Mouse (Mus musculus) hematopoietic multipotent progenitor cell, adult 10-12 weeks (in vitro differentiated cells): ENCODE measurements around the gene Pabpc1l. TPM values are rescaled to one million over a fixed set of nuclear protein-coding genes. Genes with fewer than 3 reads are reported as not detected.

ENCODE experiments used
- polyA plus RNA-seq: library from polyadenylated mRNA; stranded (reverse); fragments of >175 nt; gene quantifications from 2 replicates; pipeline ENCODE4 v1.2.3, GENCODE M21; 2012; ENCODE audit warnings: low replicate concordance

The Pabpc1l gene
- 0.17 and 0.45 TPM in 2 replicates for polyA plus RNA-seq

GRCm38 (mm10) chr2:164025150-164025549, at the start of gene Pabpc1l:
Gene Pabpc1l (plus strand): TSS chr2:164025450.

DNA sequence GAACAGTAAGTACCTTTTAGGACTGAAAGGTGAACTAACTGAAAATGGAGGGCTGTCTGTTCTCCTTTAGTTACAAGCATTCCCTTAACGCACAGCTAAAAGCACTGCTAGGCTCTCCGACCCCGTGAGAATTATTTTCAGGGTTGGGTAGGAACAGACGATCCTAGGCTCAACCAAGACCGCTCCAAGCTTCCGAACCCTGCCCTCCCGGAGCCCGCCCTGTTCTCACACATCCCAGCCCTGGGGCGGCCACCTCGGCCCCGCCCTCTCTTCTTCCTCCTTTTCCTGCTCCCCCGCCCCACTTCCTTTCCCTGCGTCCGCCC, 30.6 kb upstream of the Pabpc1l start, which contains the start of gene Ywhab:
Gene Ywhab, plus strand, starts transcription at position 307 of the 323 bp plus-strand sequence.

DNA sequence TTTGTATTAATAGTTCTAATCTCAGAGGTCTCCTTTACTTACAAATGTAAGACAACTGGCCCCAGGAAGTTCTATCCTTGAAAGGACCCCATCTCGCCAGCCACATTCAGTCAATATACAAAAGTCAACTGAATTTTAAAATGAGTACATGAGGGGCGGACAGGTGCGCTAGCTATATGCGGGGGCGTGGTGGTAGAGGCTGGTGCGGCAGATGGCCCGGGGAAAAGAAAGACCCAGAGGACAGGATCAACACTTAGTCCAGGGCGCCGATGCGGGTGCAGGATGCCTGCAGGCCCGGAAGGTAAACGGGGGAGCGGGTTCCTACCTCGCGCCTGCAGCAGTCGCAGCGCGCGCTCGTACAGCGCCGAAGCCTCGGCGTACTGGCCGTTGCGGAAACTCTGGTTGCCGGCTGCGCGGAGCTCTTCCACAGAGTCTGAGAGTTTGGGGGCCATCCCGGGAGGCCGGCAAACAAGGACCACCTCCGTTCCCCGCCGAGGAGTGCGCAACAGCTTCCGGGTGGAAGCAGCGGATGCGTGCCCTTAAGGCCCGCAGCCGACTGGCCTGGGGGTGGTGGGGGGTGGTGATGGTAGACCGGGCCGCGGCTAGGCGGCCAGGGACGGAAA, 45.0 kb downstream of the Pabpc1l start, which contains the start of gene Stk4:
Gene Stk4, plus strand, starts transcription at position 181 of the 623 bp plus-strand sequence.

GRCm38 (mm10) chr2:164070765-164071436, 45.7 kb downstream of the Pabpc1l start, which contains the start of gene Tomm34:
Gene Tomm34 (minus strand): TSS chr2:164071169.

Other genes starting within 250 kb of the Pabpc1l start
- gene Ccn5, start 204.6 kb upstream of the Pabpc1l start, polyA plus RNA-seq: 2.1 and 5.6 TPM in 2 replicates
- not detected in 2 replicates for gene Kcnk15, start 171.8 kb upstream of the Pabpc1l start, polyA plus RNA-seq
- gene Rims4, start 106.8 kb upstream of the Pabpc1l start, polyA plus RNA-seq: 0.03 TPM in 1 of 2 replicates, not detected in the other
- 35.4 and 51.0 TPM in 2 replicates for gene Ywhab, start 30.5 kb upstream of the Pabpc1l start, polyA plus RNA-seq
- gene Stk4, start 44.9 kb downstream of the Pabpc1l start, polyA plus RNA-seq: 34.3 and 115 TPM in 2 replicates
- 69.3 and 140 TPM in 2 replicates for gene Tomm34, start 45.7 kb downstream of the Pabpc1l start, polyA plus RNA-seq
- 0.16 and 0.60 TPM in 2 replicates for gene Kcns1, start 145.7 kb downstream of the Pabpc1l start, polyA plus RNA-seq
- 0.08 TPM in 1 of 2 replicates, not detected in the other for gene Wfdc5, start 157.3 kb downstream of the Pabpc1l start, polyA plus RNA-seq
- not detected in 2 replicates for gene Wfdc12, start 165.2 kb downstream of the Pabpc1l start, polyA plus RNA-seq
- gene Wfdc15a, start 174.7 kb downstream of the Pabpc1l start, polyA plus RNA-seq: not detected in 2 replicates
- not detected in 2 replicates for gene Wfdc15b, start 196.2 kb downstream of the Pabpc1l start, polyA plus RNA-seq
- not detected in 2 replicates for gene Svs2, start 213.0 kb downstream of the Pabpc1l start, polyA plus RNA-seq
- gene Svs3b, start 231.2 kb downstream of the Pabpc1l start, polyA plus RNA-seq: not detected in 2 replicates